ENCODE assay signal across 8 mouse cellular contexts in the genomic region with DNA sequence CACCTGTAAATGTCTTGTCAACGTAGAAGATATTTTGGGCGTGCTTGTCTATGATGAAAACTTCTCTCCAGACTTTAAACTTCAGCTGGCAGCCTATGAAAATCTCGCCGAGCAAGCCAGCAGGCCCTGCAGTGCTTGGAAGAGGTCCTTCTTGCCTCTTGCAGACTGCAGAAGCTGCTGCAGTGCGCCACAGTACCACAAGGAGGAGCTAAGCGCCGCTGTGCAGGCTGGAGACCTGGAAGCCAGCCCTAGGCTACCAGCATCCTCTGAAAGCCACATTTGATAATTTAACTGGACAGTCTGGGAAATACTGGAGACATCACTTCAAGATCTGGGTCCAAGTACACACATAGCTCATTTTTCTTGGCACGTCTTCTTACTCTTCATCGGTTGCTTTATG. TPM values are rescaled to one million over a fixed set of nuclear protein-coding genes. Genes with fewer than 3 reads are reported as not detected.
DNase-seq lines count a peak whose midpoint lies in the region; ATAC-seq and TF ChIP-seq lines count a peak whose summit lies in the region.

No protein-coding gene starts in this region.

- no peak overlapping the region for H3K4me2 ChIP-seq in forebrain, embryonic 11.5 days (ENCODE audit: low read depth, low read length, severe bottlenecking)
- H3K4me2 ChIP-seq in lung, postnatal 0 days (replicated peaks; ENCODE audit: low read depth, low read length): no peak overlapping the region

- TF ChIP-seq CTCF in lung, postnatal 0 days (IDR thresholded peaks at IDR 0.05): peak; percentile 94

- no peaks in the 10 kb centered on the region for H3K36me3 ChIP-seq in forebrain, embryonic 11.5 days (ENCODE audit: control insufficient read depth, insufficient read depth, low read length)
- H3K36me3 ChIP-seq in lung, postnatal 0 days (ENCODE audit: insufficient read depth, low read length): no peaks in the 10 kb centered on the region

- 15% methylated on average over 9 of the region's 9 CpGs for WGBS in forebrain, embryonic 11.5 days
- WGBS in lung, postnatal 0 days: 14% methylated on average over 9 of the region's 9 CpGs

- intact Hi-C loops in heart, postnatal 25 days (cut with DNase I): no loop called here

- H3K4me1 ChIP-seq in forebrain, embryonic 11.5 days (replicated peaks; ENCODE audit: control insufficient read depth, insufficient read depth, low read length): no peaks in the 10 kb centered on the region
- no peaks in the 10 kb centered on the region for H3K4me1 ChIP-seq in lung, postnatal 0 days (ENCODE audit: insufficient read depth, low read depth, low read length)

- no peak overlapping the region for H3K27ac ChIP-seq in forebrain, embryonic 11.5 days (ENCODE audit: low read depth, low read length)
- no peak overlapping the region for H3K27ac ChIP-seq in lung, postnatal 0 days (ENCODE audit: low read length)

- no peaks in the 10 kb centered on the region for H3K9me3 ChIP-seq in forebrain, embryonic 11.5 days (ENCODE audit: control insufficient read depth, low read length)
- no peaks in the 10 kb centered on the region for H3K9me3 ChIP-seq in lung, postnatal 0 days (ENCODE audit: low read length)

- peak; percentile 79 for DNase-seq in ES-CJ7 (ENCODE audit: low read depth, low spot score)
- peak; percentile 56 for DNase-seq in c-Kit-positive CD71-negative TER-119-negative erythroid progenitor cells, embryonic 14.5 days (ENCODE audit: low read depth)
- DNase-seq in forebrain, embryonic 11.5 days (ENCODE audit: low spot score): peak; percentile 88
- DNase-seq in heart, postnatal 25 days (ENCODE audit: low spot score): peak; percentile 16
- DNase-seq in layer of hippocampus, adult 18-20 months (ENCODE audit: low spot score in 2 of 2): peak; percentile 68 to 91
- DNase-seq in lung, postnatal 0 days (ENCODE audit: low spot score): peak; percentile 71
- DNase-seq in ovary, postnatal 36 days (ENCODE audit: low spot score): peak; percentile 80
- DNase-seq in thymus, postnatal 25 days: peak; percentile 82

- TF ChIP-seq EP300 in lung, postnatal 0 days (IDR thresholded peaks at IDR 0.05): no peak

- ATAC-seq in forebrain, embryonic 11.5 days (replicated peaks; ENCODE audit: low FRiP score): peak; percentile 75
- peak; percentile 57; the same call in 1 of the 2 replicates for ATAC-seq in lung, postnatal 0 days

- H3K9ac ChIP-seq in forebrain, embryonic 11.5 days (ENCODE audit: low read length): no peak overlapping the region
- H3K9ac ChIP-seq in lung, postnatal 0 days (replicated peaks; ENCODE audit: low read depth): no peak overlapping the region

- H3K4me3 ChIP-seq in forebrain, embryonic 11.5 days (ENCODE audit: low read depth, low read length): no peak overlapping the region
- no peak overlapping the region for H3K4me3 ChIP-seq in lung, postnatal 0 days (ENCODE audit: low read depth, low read length)

- no peaks in the 10 kb centered on the region for H3K27me3 ChIP-seq in forebrain, embryonic 11.5 days (ENCODE audit: control insufficient read depth, insufficient read depth, low read length)
- H3K27me3 ChIP-seq in lung, postnatal 0 days (replicated peaks; ENCODE audit: insufficient read depth, low read length): no peaks in the 10 kb centered on the region

RNA-seq across cellular contexts. Expression of a gene that starts 10.0 kb away (rescaled TPM):
- polyA plus RNA-seq in forebrain, embryonic 11.5 days (2014; fragmentation: Nextera tagmentation; extraction: Ambion mirVana): 78.4 and 79.5 TPM in 2 replicates
- total RNA-seq in heart, postnatal 25 days (2021): 10 to 100 TPM; 86.9 to 92.9 TPM
- total RNA-seq in layer of hippocampus, adult 18-20 months (2021): 100 to 1,000 TPM; 214 to 233 TPM
- 45.5 and 54.3 TPM in 2 replicates for polyA plus RNA-seq in lung, postnatal 0 days (2015; fragmentation: Nextera tagmentation; extraction: Ambion mirVana)

RNA-seq across cellular contexts. Expression of a gene that starts 55.5 kb away (rescaled TPM):
- polyA plus RNA-seq in forebrain, embryonic 11.5 days (2014; fragmentation: Nextera tagmentation; extraction: Ambion mirVana): 23.0 and 32.5 TPM in 2 replicates
- total RNA-seq in heart, postnatal 25 days (2021): 10 to 100 TPM; 12.3 to 14.1 TPM
- total RNA-seq in layer of hippocampus, adult 18-20 months (2021): 10 to 100 TPM; 14.6 to 15.6 TPM
- polyA plus RNA-seq in lung, postnatal 0 days (2015; fragmentation: Nextera tagmentation; extraction: Ambion mirVana): 15.0 and 15.5 TPM in 2 replicates

Comparison
In these comparisons a context has a peak if more than half of its experiments do, and no peak if none do; other contexts are left out.
1. DNase-seq: peak in every context shown above with its lines; median percentile 88 in forebrain, embryonic 11.5 days; 82 in thymus, postnatal 25 days; 80 in ovary, postnatal 36 days; 80 in layer of hippocampus, adult 18-20 months; 79 in ES-CJ7; 71 in lung, postnatal 0 days; 56 in c-Kit-positive CD71-negative TER-119-negative erythroid progenitor cells, embryonic 14.5 days; 16 in heart, postnatal 25 days.